Mouse (Mus musculus): ENCODE results near the gene Nova2. TPM values are rescaled to one million over a fixed set of nuclear protein-coding genes. Genes with fewer than 3 reads are reported as not detected.

Nova2 gene
- polyA plus RNA-seq, 1 experiment from 2014 or later = 17.6 TPM

DNA sequence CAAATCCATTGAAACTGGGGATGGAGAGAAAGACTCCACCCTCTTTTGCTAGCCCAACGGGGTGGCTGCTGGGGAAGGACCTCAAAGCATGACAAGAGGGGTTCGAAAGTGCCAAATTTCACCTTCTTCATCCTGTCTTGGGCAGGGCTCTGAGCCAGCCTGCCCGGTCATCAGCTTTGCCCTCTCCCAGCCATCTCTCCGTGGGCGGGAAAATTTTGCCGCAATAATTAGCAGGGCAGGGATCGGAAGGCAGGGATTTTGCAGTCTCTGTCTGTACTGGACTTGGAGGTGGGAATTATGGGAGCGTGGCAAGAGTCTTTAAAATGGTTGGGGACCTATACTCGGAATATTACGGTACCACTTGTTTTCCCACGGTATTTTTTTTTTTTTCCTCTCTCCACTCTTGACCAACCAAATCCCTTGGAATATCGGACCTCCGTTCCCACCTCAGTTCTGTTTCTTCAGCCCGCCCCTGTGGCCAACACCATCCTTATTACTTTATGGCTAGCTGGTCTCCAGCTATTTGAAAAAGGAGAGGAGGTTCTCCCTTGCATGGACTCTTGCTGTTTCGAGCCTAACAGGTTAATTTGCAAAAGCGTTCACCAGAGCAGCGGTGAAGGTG, 36.6 kb downstream of the Nova2 start:
- Histone ChIP-seq H3K9me3 (no peaks in the 10 kb centered on the region), H3K36me3 (no peaks in the 10 kb centered on the region), H3K9ac (replicated peaks) (peak overlapping the region; percentile 29; the same call in 1 of the 2 replicates), H3K27me3 (no peaks in the 10 kb centered on the region), H3K4me1 (peaks cover 40% of the 10 kb centered on the region), H3K27ac (replicated peaks) (no peak overlapping the region), H3K4me2 (replicated peaks) (peak overlapping the region; percentile 44), H3K4me3 (peak overlapping the region; percentile 22)
- no peak for ATAC-seq (replicated peaks)
- 3% methylated on average over 17 of the region's 17 CpGs for WGBS

DNA sequence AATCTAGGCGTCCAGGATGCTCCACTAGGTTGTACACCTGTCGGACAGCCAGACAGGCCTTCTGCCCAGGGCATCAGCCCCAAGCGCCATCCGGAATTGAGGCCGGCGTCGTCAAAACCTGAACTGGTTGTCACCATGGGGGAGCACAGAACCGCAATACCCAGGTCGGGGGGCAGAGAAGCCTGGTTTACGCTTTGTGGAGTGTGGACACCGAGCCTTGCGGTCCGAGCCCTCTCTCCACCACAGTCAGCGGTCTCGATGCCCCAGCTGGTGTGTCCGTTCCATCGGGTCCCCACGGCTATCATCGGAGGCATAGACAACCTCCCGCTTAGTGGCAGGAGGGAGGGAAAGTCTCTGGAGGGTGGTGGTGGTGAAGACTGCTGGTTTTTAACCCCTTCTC, 37.1 kb downstream of the Nova2 start:
- H3K27ac ChIP-seq (replicated peaks) = no peak overlapping the region
- peak overlapping the region; percentile 22 for H3K4me3 ChIP-seq
- no peak for ATAC-seq (replicated peaks)
- H3K36me3 ChIP-seq = no peaks in the 10 kb centered on the region
- peak overlapping the region; percentile 29 for H3K9ac ChIP-seq (replicated peaks)
- WGBS = 2% methylated on average over 20 of the region's 20 CpGs
- H3K27me3 ChIP-seq = no peaks in the 10 kb centered on the region
- H3K4me1 ChIP-seq = peaks cover 35% of the 10 kb centered on the region
- no peaks in the 10 kb centered on the region for H3K9me3 ChIP-seq
- peak overlapping the region; percentile 44 for H3K4me2 ChIP-seq (replicated peaks)

DNA sequence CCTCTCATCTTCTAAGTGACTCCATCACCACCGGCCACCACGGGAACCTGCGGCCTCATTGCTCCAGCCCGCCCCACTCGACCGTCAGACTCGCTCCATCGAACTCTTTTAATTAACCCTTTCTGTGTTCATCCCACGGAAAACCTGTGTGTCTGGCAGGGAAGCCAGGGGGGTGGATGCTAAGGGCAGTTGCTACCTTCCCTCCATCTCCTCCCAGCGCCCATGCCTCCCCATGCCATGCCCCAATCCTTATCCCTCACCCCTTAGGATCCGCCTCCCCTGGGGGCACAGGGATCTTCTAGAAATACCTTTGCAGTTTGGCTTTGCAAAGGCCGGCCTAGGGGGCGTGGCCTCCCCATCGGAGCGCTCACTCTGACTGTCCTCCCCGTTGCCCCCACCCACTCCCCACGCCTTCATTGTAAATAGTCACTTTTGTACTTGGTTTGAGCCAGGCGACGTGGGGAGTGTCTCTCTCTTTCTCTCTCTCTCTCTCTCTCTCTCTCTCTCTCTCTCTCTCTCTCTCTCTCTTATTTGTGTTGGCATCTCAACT, 37.7 kb downstream of the Nova2 start:
- no peaks in the 10 kb centered on the region for H3K27me3 ChIP-seq
- H3K27ac ChIP-seq (replicated peaks) = no peak overlapping the region
- no peak overlapping the region for H3K4me3 ChIP-seq
- no peak for ATAC-seq (replicated peaks)
- no peak overlapping the region for H3K4me2 ChIP-seq (replicated peaks)
- no peak overlapping the region for H3K9ac ChIP-seq (replicated peaks)
- H3K4me1 ChIP-seq = peaks cover 29% of the 10 kb centered on the region
- no peaks in the 10 kb centered on the region for H3K9me3 ChIP-seq
- H3K36me3 ChIP-seq = no peaks in the 10 kb centered on the region
- WGBS = 3% methylated on average over 19 of the region's 19 CpGs

DNA sequence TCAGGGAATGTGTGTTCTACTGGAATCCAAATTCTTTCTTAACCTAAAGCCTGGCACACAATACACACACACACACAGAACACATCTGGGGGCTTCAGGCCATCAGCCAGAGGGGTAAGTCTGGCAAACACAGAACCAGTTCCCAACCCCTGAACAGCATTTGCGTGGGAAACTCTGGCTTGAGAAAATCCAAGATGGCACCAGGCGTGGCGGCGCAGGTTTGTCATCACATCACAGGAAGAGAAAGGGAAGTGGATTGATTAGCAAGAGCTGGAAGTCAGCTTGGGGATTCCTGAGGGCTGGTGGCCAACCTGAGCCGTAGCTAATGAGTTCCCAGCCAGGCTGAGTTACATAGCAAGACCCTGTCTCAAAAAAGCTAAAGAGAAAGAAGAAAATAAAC, 39.6 kb downstream of the Nova2 start:
- no peak overlapping the region for H3K27ac ChIP-seq (replicated peaks)
- H3K4me1 ChIP-seq = peaks cover 26% of the 10 kb centered on the region
- no peak overlapping the region for H3K4me3 ChIP-seq
- no peaks in the 10 kb centered on the region for H3K36me3 ChIP-seq
- H3K27me3 ChIP-seq = no peaks in the 10 kb centered on the region
- 88% methylated on average over 5 of the region's 5 CpGs for WGBS
- no peaks in the 10 kb centered on the region for H3K9me3 ChIP-seq
- H3K9ac ChIP-seq (replicated peaks) = no peak overlapping the region
- H3K4me2 ChIP-seq (replicated peaks) = no peak overlapping the region
- ATAC-seq (replicated peaks) = no peak

- Histone ChIP-seq H3K9me3 (no peaks in the 10 kb centered on the region), H3K27me3 (no peaks in the 10 kb centered on the region), H3K9ac (replicated peaks) (no peak overlapping the region), H3K4me1 (peaks cover 13% of the 10 kb centered on the region), H3K4me2 (replicated peaks) (no peak overlapping the region), H3K27ac (replicated peaks) (no peak overlapping the region), H3K36me3 (no peaks in the 10 kb centered on the region), H3K4me3 (no peak overlapping the region)
- ATAC-seq (replicated peaks) = peak; percentile 27
- WGBS = 12% methylated on average over 8 of the region's 8 CpGs
Measured at GRCm38 (mm10) chr7:18967603-18968002, 41.9 kb downstream of the Nova2 start.

- no peak overlapping the region for H3K27ac ChIP-seq (replicated peaks)
- H3K4me1 ChIP-seq = no peaks in the 10 kb centered on the region
- no peak overlapping the region for H3K4me3 ChIP-seq
- 84% methylated on average over 3 of the region's 3 CpGs for WGBS
- H3K27me3 ChIP-seq = no peaks in the 10 kb centered on the region
- ATAC-seq (replicated peaks) = no peak
- H3K4me2 ChIP-seq (replicated peaks) = no peak overlapping the region
- H3K9me3 ChIP-seq = no peaks in the 10 kb centered on the region
- H3K36me3 ChIP-seq = no peaks in the 10 kb centered on the region
- H3K9ac ChIP-seq (replicated peaks) = no peak overlapping the region
Measured at GRCm38 (mm10) chr7:18970956-18971355, 45.3 kb downstream of the Nova2 start.

DNA sequence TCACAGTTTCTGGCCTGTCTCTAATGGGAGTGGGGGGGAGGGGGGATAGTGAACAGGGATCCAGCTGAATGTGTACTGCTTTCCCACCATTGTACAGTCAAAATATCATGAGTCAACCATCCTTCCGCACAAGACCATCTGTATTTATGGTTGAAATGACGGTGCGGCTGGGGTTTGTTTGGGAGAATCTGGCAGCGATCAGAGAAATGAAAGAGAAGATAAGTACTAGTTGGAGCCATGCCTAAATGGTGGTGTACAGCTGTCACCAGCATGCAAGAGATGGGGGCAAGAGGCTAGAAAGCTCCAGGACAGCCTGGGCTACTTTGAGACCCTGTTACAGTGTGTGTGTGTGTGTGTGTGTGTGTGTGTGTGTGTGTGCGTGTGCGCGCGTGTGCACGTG, 52.7 kb downstream of the Nova2 start:
- Histone ChIP-seq H3K9ac (replicated peaks) (no peak overlapping the region), H3K36me3 (no peaks in the 10 kb centered on the region), H3K4me2 (replicated peaks) (no peak overlapping the region), H3K27ac (replicated peaks) (0 out of 2 replicates have a peak overlapping the region, but pooled peaks have one; percentile 52), H3K9me3 (no peaks in the 10 kb centered on the region), H3K4me3 (no peak overlapping the region), H3K27me3 (no peaks in the 10 kb centered on the region), H3K4me1 (no peaks in the 10 kb centered on the region)
- peak; percentile 68 for ATAC-seq (replicated peaks)
- WGBS = 71% methylated on average over 9 of the region's 9 CpGs

GRCm38 (mm10) chr7:18986503-18986902, 60.8 kb downstream of the Nova2 start:
- Histone ChIP-seq H3K4me1 (peaks cover 5% of the 10 kb centered on the region), H3K9ac (replicated peaks) (no peak overlapping the region), H3K9me3 (no peaks in the 10 kb centered on the region), H3K27ac (replicated peaks) (no peak overlapping the region), H3K36me3 (no peaks in the 10 kb centered on the region), H3K4me2 (replicated peaks) (no peak overlapping the region), H3K4me3 (no peak overlapping the region), H3K27me3 (no peaks in the 10 kb centered on the region)
- 85% methylated on average over 2 of the region's 2 CpGs for WGBS
- ATAC-seq (replicated peaks) = no peak

DNA sequence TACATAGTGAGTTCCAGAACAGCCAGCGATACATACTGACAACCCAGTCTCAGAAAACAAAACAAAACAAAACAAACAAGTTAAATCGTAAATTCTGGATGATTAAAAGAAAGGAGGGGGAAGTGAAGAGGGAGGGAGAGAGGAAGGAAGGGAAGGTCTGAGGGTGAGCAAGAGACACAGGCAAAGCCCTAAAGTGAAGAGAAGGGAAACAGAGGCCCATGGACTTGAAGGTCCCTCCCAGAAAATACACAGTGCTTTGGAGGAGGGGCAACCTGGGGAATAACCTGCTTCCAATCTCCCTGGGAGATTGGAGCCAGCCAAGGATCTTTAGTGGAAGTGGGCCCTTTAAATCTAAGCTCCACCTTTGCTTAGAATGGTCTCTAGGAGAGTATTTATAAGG, 61.4 kb downstream of the Nova2 start, which contains the start of gene Nanos2:
Gene Nanos2 (plus strand): TSS at position 301 of the 400 bp plus-strand sequence.
- H3K4me3 ChIP-seq = no peak within 1 kb of the TSS
- H3K27me3 ChIP-seq = 0 out of 2 replicates have a peak, but pooled peaks cover under 1% of the 10 kb centered on the region
- H3K9me3 ChIP-seq = no peaks in the 10 kb centered on the region
- H3K4me2 ChIP-seq (replicated peaks) = no peak within 1 kb of the TSS
- 72% methylated on average over 2 of the region's 2 CpGs for WGBS
- no peak for ATAC-seq (replicated peaks)
- H3K9ac ChIP-seq (replicated peaks) = no peak within 1 kb of the TSS
- no peaks in the 10 kb centered on the region for H3K36me3 ChIP-seq
- no peak within 1 kb of the TSS for H3K27ac ChIP-seq (replicated peaks)
- H3K4me1 ChIP-seq = peaks cover 11% of the 10 kb centered on the region

DNA sequence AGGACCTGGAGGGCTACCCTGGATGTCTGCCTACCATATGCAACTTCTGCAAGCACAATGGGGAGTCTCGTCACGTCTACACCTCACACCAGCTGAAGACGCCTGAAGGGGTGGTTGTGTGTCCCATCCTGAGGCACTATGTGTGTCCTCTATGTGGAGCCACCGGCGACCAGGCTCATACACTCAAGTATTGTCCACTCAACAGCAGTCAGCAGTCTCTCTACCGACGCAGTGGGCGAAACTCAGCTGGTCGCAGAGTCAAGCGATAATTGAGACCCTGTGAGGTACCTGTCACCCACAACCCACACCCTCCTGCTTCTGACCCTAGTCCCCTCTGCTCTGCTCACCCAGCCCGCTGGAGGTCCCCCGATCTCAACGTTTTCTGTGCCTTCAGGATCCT, 62.1 kb downstream of the Nova2 start:
- Histone ChIP-seq H3K4me3 (no peak overlapping the region), H3K27me3 (peaks cover 7% of the 10 kb centered on the region; the same call in 1 of the 2 replicates), H3K9me3 (no peaks in the 10 kb centered on the region), H3K27ac (replicated peaks) (no peak overlapping the region), H3K36me3 (no peaks in the 10 kb centered on the region), H3K9ac (replicated peaks) (no peak overlapping the region), H3K4me2 (replicated peaks) (no peak overlapping the region), H3K4me1 (peaks cover 18% of the 10 kb centered on the region)
- no peak for ATAC-seq (replicated peaks)
- WGBS = 75% methylated on average over 13 of the region's 13 CpGs

GRCm38 (mm10) chr7:18988780-18989179, 63.1 kb downstream of the Nova2 start:
- no peak for ATAC-seq (replicated peaks)
- Histone ChIP-seq H3K27ac (replicated peaks) (no peak overlapping the region), H3K4me1 (peaks cover 27% of the 10 kb centered on the region), H3K27me3 (peaks cover 11% of the 10 kb centered on the region; the same call in 1 of the 2 replicates), H3K4me3 (no peak overlapping the region), H3K9ac (replicated peaks) (no peak overlapping the region), H3K36me3 (no peaks in the 10 kb centered on the region), H3K9me3 (no peaks in the 10 kb centered on the region), H3K4me2 (replicated peaks) (no peak overlapping the region)
- WGBS = 67% methylated on average over 6 of the region's 6 CpGs

DNA sequence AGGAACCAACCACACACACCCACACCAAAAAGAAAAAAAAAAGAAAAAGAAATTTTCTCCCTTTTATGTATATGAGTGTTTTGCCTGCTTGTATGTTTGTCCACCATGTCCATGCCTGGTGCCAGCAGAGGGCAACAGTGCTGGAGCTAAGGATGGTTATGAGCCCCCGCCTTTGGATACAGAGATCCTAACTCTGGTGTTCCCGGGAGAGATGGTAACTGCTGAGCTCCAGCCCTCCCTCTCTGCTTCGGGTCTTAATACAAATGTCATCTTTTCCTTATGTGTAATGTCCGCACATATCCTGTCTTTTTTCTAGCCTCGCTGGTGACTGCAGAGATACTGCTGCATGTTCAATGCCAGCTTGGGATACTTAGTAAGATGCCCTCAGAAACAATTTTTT, 64.3 kb downstream of the Nova2 start:
- H3K4me2 ChIP-seq (replicated peaks) = peak overlapping the region; percentile 67
- peaks cover 11% of the 10 kb centered on the region; the same call in 1 of the 2 replicates for H3K27me3 ChIP-seq
- peak overlapping the region; percentile 54 for H3K4me3 ChIP-seq
- 5% methylated on average over 5 of the region's 5 CpGs for WGBS
- H3K36me3 ChIP-seq = no peaks in the 10 kb centered on the region
- no peaks in the 10 kb centered on the region for H3K9me3 ChIP-seq
- no peak for ATAC-seq (replicated peaks)
- H3K4me1 ChIP-seq = peaks cover 28% of the 10 kb centered on the region
- H3K9ac ChIP-seq (replicated peaks) = peak overlapping the region; percentile 50
- H3K27ac ChIP-seq (replicated peaks) = peak overlapping the region; percentile 95

Data from forebrain, embryonic 15.5 days (tissue).